Mouse (Mus musculus) cerebellum, postnatal 25 days (tissue): ENCODE measurements at regions not wholly inside any gene's neighbourhood (a gene's known extent, or its start where the extent isn't known, plus 50 kb on each side); places are given as distances from the start of the nearest gene placed in this dataset.

Experiments
- DNase-seq, 2 experiments: peaks; one replicate each; pipeline ENCODE4 v3.0.0; 2021; ENCODE audit warnings: mixed read lengths in 2 of 2

GRCm38 (mm10) chr16:76694913-76695312, 318.6 kb upstream of the Usp25 start:
- no peak for DNase-seq

- peak; percentile 13 to 25 for DNase-seq
Measured at GRCm38 (mm10) chr16:76687735-76688447, 314.3 kb upstream of the Nrip1 start.

- DNase-seq, result no peak
Measured at GRCm38 (mm10) chr16:76685562-76685961, 311.9 kb upstream of the Nrip1 start.

- DNase-seq, result peak in 1 of 2 experiments; percentile 5
Measured at GRCm38 (mm10) chr16:76680061-76680911, 306.7 kb upstream of the Nrip1 start.

GRCm38 (mm10) chr16:76678885-76679284, 305.3 kb upstream of the Nrip1 start:
- DNase-seq, result no peak

- DNase-seq, result no peak
Measured at GRCm38 (mm10) chr16:76669795-76670194, 296.2 kb upstream of the Nrip1 start.

- DNase-seq, result no peak
Measured at GRCm38 (mm10) chr16:76667046-76667445, 293.4 kb upstream of the Nrip1 start.

GRCm38 (mm10) chr16:76655106-76655505, 281.5 kb upstream of the Nrip1 start:
- DNase-seq, result no peak

GRCm38 (mm10) chr16:76644281-76644680, 270.7 kb upstream of the Nrip1 start:
- no peak for DNase-seq

GRCm38 (mm10) chr16:76643801-76644200, 270.2 kb upstream of the Nrip1 start:
- no peak for DNase-seq

- DNase-seq, result no peak
Measured at GRCm38 (mm10) chr16:76635169-76635568, 261.5 kb upstream of the Nrip1 start.

GRCm38 (mm10) chr16:76634196-76634698, 260.6 kb upstream of the Nrip1 start:
- DNase-seq, result no peak

GRCm38 (mm10) chr16:76626142-76626541, 252.5 kb upstream of the Nrip1 start:
- DNase-seq, result no peak

GRCm38 (mm10) chr16:76621715-76622114, 248.1 kb upstream of the Nrip1 start:
- no peak for DNase-seq

- no peak for DNase-seq
Measured at GRCm38 (mm10) chr16:76618295-76618694, 244.7 kb upstream of the Nrip1 start.

GRCm38 (mm10) chr16:76611061-76611460, 237.4 kb upstream of the Nrip1 start:
- DNase-seq, result no peak

GRCm38 (mm10) chr16:76604914-76605313, 231.3 kb upstream of the Nrip1 start:
- DNase-seq, result no peak

- DNase-seq, result no peak
Measured at GRCm38 (mm10) chr16:76603846-76604258, 230.2 kb upstream of the Nrip1 start.

- no peak for DNase-seq
Measured at GRCm38 (mm10) chr16:76603431-76603830, 229.8 kb upstream of the Nrip1 start.

GRCm38 (mm10) chr16:76600131-76600530, 226.5 kb upstream of the Nrip1 start:
- DNase-seq, result peak in 1 of 2 experiments; percentile 18

- DNase-seq, result no peak
Measured at GRCm38 (mm10) chr16:76591956-76592768, 218.5 kb upstream of the Nrip1 start.

- DNase-seq, result no peak
Measured at GRCm38 (mm10) chr16:76589791-76590190, 216.2 kb upstream of the Nrip1 start.

GRCm38 (mm10) chr16:76577206-76577605, 203.6 kb upstream of the Nrip1 start:
- no peak for DNase-seq
